ENCODE assay signal across 8 mouse cellular contexts in the genomic region with DNA sequence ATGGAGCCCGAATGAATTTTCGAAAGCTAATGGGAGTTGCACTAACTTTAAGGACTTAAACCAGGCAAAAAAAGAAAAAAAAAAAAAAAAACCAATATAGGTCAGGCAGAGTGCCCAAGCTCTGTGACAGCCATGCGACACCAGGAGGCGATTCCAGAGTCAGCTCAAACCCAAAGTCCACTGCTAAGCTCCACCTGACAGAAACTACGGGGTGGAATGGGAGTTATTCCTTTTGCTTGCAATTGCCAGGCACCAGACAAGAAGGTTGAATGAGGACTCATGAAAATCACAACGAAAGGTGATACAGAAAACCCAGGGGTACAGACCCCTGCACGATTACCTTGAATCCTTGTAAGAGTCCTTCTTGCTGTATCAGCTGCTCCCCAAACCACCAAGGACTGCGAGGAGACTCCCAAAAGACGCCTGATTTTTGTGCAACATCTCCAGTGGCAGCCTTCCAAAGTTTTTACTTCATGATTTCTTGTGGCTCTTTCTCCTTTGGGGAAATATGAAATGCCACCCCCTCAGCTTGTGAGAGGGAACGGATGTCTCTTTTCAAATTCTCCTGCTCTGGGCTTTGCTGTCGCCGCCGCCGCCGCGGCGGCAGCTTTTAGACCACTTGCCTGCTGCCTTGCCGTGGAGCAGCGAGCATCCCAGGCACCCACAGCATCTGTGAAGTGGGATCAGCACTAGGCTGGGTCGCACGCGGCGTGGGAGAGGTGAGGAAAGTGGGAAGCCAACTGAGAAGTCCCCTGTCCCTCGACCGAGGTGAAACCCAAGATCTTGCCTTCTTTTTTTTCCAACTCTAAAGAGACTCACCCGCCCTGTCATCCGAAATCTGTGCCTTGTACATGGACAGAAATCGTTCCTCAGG. TPM values are rescaled to one million over a fixed set of nuclear protein-coding genes. Genes with fewer than 3 reads are reported as not detected.
DNase-seq lines count a peak whose midpoint lies in the region; ATAC-seq and TF ChIP-seq lines count a peak whose summit lies in the region.

No protein-coding gene starts in this region.

- peak overlapping the region; percentile 80 for H3K4me2 ChIP-seq in forebrain, embryonic 15.5 days (replicated peaks)
- H3K4me2 ChIP-seq in limb, embryonic 13.5 days (replicated peaks), result peak overlapping the region; percentile 82
- peak overlapping the region; percentile 70 for H3K4me2 ChIP-seq in neural tube, embryonic 13.5 days

- 11% methylated on average over 28 of the region's 28 CpGs for WGBS in lung, adult 2 months
- WGBS in forebrain, embryonic 15.5 days, result 7% methylated on average over 28 of the region's 28 CpGs
- WGBS in limb, embryonic 13.5 days, result 12% methylated on average over 28 of the region's 28 CpGs
- WGBS in neural tube, embryonic 13.5 days, result 10% methylated on average over 28 of the region's 28 CpGs

- no peaks in the 10 kb centered on the region for H3K27me3 ChIP-seq in forebrain, embryonic 15.5 days
- H3K27me3 ChIP-seq in limb, embryonic 13.5 days, result peaks cover 74% of the 10 kb centered on the region
- peaks cover 16% of the 10 kb centered on the region; the same call in 1 of the 2 replicates for H3K27me3 ChIP-seq in neural tube, embryonic 13.5 days

- TF ChIP-seq CTCF in lung, adult 2 months (IDR thresholded peaks at IDR 0.05; ENCODE audit: insufficient read depth, low read length), result no peak

- no peaks in the 10 kb centered on the region for H3K36me3 ChIP-seq in forebrain, embryonic 15.5 days
- H3K36me3 ChIP-seq in limb, embryonic 13.5 days, result no peaks in the 10 kb centered on the region
- H3K36me3 ChIP-seq in neural tube, embryonic 13.5 days, result no peaks in the 10 kb centered on the region

- peak overlapping the region; percentile 16 for H3K4me3 ChIP-seq in lung, adult 2 months (replicated peaks; ENCODE audit: extremely low read depth, low read depth, low read length)
- peak overlapping the region; percentile 65 for H3K4me3 ChIP-seq in forebrain, embryonic 15.5 days
- H3K4me3 ChIP-seq in limb, embryonic 13.5 days, result peak overlapping the region; percentile 55
- H3K4me3 ChIP-seq in neural tube, embryonic 13.5 days, result peak overlapping the region; percentile 73

- peak; percentile 55 for ATAC-seq in forebrain, embryonic 15.5 days (replicated peaks)
- ATAC-seq in limb, embryonic 13.5 days (ENCODE audit: low FRiP score, low read depth), result no peak
- peak; percentile 75 for ATAC-seq in neural tube, embryonic 13.5 days (ENCODE audit: low read depth)

- DNase-seq in lung, adult 2 months, result no peak
- DNase-seq in lung, postnatal 4 days, result no peak
- peak; percentile 6 for DNase-seq in kidney, adult 18-20 months
- DNase-seq in ovary, postnatal 14 days (ENCODE audit: low spot score), result no peak
- DNase-seq in gastrocnemius, adult 8-10 months (ENCODE audit: low spot score in 2 of 2), result no peak

- H3K4me1 ChIP-seq in lung, adult 2 months (ENCODE audit: control insufficient read depth, insufficient read depth, low read length), result no peaks in the 10 kb centered on the region; the same call in 1 of the 2 replicates
- peaks cover 41% of the 10 kb centered on the region for H3K4me1 ChIP-seq in forebrain, embryonic 15.5 days
- H3K4me1 ChIP-seq in limb, embryonic 13.5 days, result peaks cover 11% of the 10 kb centered on the region; the same call in 1 of the 2 replicates
- H3K4me1 ChIP-seq in neural tube, embryonic 13.5 days (replicated peaks), result peaks cover 57% of the 10 kb centered on the region

- no peak for TF ChIP-seq POLR2A in lung, adult 2 months (IDR thresholded peaks at IDR 0.05; ENCODE audit: borderline replicate concordance, extremely low read depth, low read depth, low read length)

- peak overlapping the region; percentile 60 for H3K9ac ChIP-seq in forebrain, embryonic 15.5 days (replicated peaks)
- H3K9ac ChIP-seq in limb, embryonic 13.5 days, result peak overlapping the region; percentile 13; the same call in 1 of the 2 replicates
- H3K9ac ChIP-seq in neural tube, embryonic 13.5 days, result peak overlapping the region; percentile 81

- H3K27ac ChIP-seq in forebrain, embryonic 15.5 days (replicated peaks), result peak overlapping the region; percentile 74
- no peak overlapping the region for H3K27ac ChIP-seq in limb, embryonic 13.5 days
- peak overlapping the region; percentile 85 for H3K27ac ChIP-seq in neural tube, embryonic 13.5 days (replicated peaks)

- H3K9me3 ChIP-seq in forebrain, embryonic 15.5 days, result no peaks in the 10 kb centered on the region
- no peaks in the 10 kb centered on the region for H3K9me3 ChIP-seq in limb, embryonic 13.5 days
- no peaks in the 10 kb centered on the region for H3K9me3 ChIP-seq in neural tube, embryonic 13.5 days

RNA-seq across cellular contexts. Expression of a gene that starts 0.7 kb away (rescaled TPM):
- polyA plus RNA-seq in lung, adult 2 months (2012; rRNA removed), result 0.11 and 0.22 TPM in 2 replicates
- 42.0 and 43.9 TPM in 2 replicates for polyA plus RNA-seq in forebrain, embryonic 15.5 days (2015; fragmentation: Nextera tagmentation; extraction: Ambion mirVana)
- 0.29 and 0.34 TPM in 2 replicates for polyA plus RNA-seq in limb, embryonic 13.5 days (2015; fragmentation: Nextera tagmentation; extraction: Ambion mirVana)
- 14.9 and 15.4 TPM in 2 replicates for polyA plus RNA-seq in neural tube, embryonic 13.5 days (2015; fragmentation: Nextera tagmentation; extraction: Ambion mirVana)
- total RNA-seq in gastrocnemius, adult 8-10 months (2022), result under 1 TPM; 0.19 to 0.54 (median 0.35) TPM

RNA-seq across cellular contexts. Expression of a gene that starts 6.7 kb away (rescaled TPM):
- polyA plus RNA-seq in lung, adult 2 months (2012; rRNA removed), result 0.04 TPM in 1 of 2 replicates, not detected in the other
- polyA plus RNA-seq in forebrain, embryonic 15.5 days (2015; fragmentation: Nextera tagmentation; extraction: Ambion mirVana), result 34.5 and 35.2 TPM in 2 replicates
- polyA plus RNA-seq in limb, embryonic 13.5 days (2015; fragmentation: Nextera tagmentation; extraction: Ambion mirVana), result 3.8 and 4.7 TPM in 2 replicates
- 29.3 and 29.5 TPM in 2 replicates for polyA plus RNA-seq in neural tube, embryonic 13.5 days (2015; fragmentation: Nextera tagmentation; extraction: Ambion mirVana)
- total RNA-seq in gastrocnemius, adult 8-10 months (2022), result under 1 TPM; 0.11 to 0.70 (median 0.37) TPM

Comparison
In these comparisons a context has a peak if more than half of its experiments do, and no peak if none do; other contexts are left out.
1. H3K4me3 ChIP-seq: peak in every context shown above with its lines; median percentile 73 in neural tube, embryonic 13.5 days; 65 in forebrain, embryonic 15.5 days; 55 in limb, embryonic 13.5 days; 16 in lung, adult 2 months.
2. H3K9ac ChIP-seq: peak in every context shown above with its lines; median percentile 81 in neural tube, embryonic 13.5 days; 60 in forebrain, embryonic 15.5 days; 13 in limb, embryonic 13.5 days.
3. RNA of a gene that starts 0.7 kb away (polyA plus RNA-seq): 42.0 to 43.9 TPM in forebrain, embryonic 15.5 days and 14.9 to 15.4 TPM in neural tube, embryonic 13.5 days; 0.29 to 0.34 TPM in limb, embryonic 13.5 days and 0.11 to 0.22 TPM in lung, adult 2 months; every median in the first group is over 10 times any median in the second.
4. Peak in every context shown above with its lines, with median percentiles within 50 percentile points of each other: H3K4me2 ChIP-seq.